Mouse (Mus musculus) liver, embryonic 14.5 days (tissue): ENCODE data around the gene Npr1.

Source experiments
- CTCF ChIP-seq: IDR thresholded peaks from 2 replicates; pipeline ENCODE4 v1.5.1; 2016; ENCODE audit warnings: antibody characterized with exemption, low read depth, control low read depth
- EP300 ChIP-seq: IDR thresholded peaks from 2 replicates; pipeline ENCODE4 v1.6.1; 2016; ENCODE audit warnings: antibody characterized with exemption, low read depth

GRCm38 (mm10) chr3:90445417-90446200 is 20.1 kb downstream of the Npr1 start:
- TF ChIP-seq CTCF (no peak), EP300 (no peak)
